Mouse (Mus musculus) layer of hippocampus, postnatal 25 days (tissue): ENCODE data around the gene Tff3. TPM values are rescaled to one million over a fixed set of nuclear protein-coding genes. Genes with fewer than 3 reads are reported as not detected.

Source experiments
- DNase-seq, 2 experiments: peaks; one replicate each; pipeline ENCODE4 v3.0.0; 2022; ENCODE audit warnings: mixed read lengths in 2 of 2, low spot score in 1 of 2; ENCODE audit errors: extremely low spot score in 1 of 2
- total RNA-seq, 2 experiments: library from RNA; stranded (reverse); gene quantifications; 2 replicates each; pipeline ENCODE4 v1.2.3; 2021

Gene Tff3
- total RNA-seq, 2 experiments from 2014 or later, result not detected

- DNase-seq, result no peak
These were observed 3.7 kb downstream of the Tff3 start for GRCm38 (mm10) chr17:31125548-31126266.

GRCm38 (mm10) chr17:31121975-31122374, 7.5 kb downstream of the Tff3 start:
- DNase-seq, result peak; percentile 49 to 70

GRCm38 (mm10) chr17:31119429-31119828, 10.0 kb downstream of the Tff3 start:
- peak; percentile 74 to 94 for DNase-seq

- DNase-seq, result no peak
These were observed 11.5 kb downstream of the Tff3 start for GRCm38 (mm10) chr17:31117946-31118345.

DNA sequence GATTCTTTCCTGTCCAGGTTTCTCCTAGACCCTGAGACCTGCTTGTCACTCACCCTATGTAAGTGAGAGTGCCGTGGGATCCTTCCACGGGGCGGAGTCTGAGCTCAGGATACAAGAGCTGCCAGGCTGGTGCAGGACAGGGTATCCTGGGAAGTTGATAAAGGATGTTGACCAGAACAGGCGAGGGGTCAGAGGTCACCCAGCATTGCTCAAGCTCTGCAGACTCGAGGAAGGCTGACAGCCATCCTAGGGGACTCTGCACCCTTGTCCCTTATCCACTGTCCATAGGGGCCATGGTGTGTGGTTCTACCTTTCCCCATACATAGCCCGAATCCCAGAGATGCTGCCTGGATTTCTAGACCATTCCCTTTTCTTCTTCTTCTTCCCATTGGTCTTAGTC, 13.4 kb downstream of the Tff3 start:
- no peak for DNase-seq

- DNase-seq, result no peak
These were observed 16.1 kb downstream of the Tff3 start for GRCm38 (mm10) chr17:31113191-31113856.

GRCm38 (mm10) chr17:31108388-31108787, 21.1 kb downstream of the Tff3 start:
- DNase-seq, result no peak

- no peak for DNase-seq
These were observed 25.6 kb downstream of the Tff3 start for GRCm38 (mm10) chr17:31103823-31104222.

GRCm38 (mm10) chr17:31103007-31103570, 26.4 kb downstream of the Tff3 start:
- DNase-seq, result no peak

DNA sequence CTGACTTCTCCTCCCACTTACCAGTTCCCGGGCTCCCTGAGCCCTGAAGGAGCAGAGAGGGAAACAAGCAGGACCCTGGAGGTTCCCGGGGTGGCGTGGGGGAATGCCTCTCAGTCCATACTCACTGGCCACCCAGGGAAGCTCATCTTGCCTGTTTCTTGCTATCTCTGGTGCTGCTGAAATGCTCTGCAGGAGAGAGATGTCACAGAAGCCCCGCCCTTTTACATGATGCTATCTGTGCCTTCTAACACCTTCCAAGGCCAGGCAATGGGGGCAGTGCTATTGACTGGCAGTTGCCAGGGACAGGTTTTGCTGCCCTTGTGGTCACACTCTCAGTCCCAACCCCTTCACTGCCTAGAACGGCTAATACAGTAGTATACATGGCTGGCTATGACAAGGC, 30.7 kb downstream of the Tff3 start:
- no peak for DNase-seq

DNA sequence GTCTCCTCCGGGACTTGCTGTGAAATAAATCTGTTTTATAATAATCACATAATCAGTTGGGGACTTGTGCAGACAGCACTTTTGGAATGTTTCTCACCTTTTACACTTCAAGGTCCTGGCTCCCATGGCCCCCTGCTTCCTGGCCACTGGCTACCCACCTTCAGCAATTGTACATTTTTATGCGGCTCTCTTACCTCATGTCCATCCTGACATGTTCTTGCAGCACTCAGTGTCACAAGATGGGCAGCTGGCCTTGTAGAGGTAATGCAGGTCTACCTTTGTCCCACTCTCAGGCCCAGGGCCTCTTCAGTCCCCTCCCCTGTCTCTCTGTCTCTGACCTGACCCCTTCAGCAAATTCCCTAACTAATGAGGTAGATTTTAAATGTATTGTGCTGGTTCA, 32.6 kb downstream of the Tff3 start:
- DNase-seq, result no peak

GRCm38 (mm10) chr17:31095570-31095969, 33.9 kb downstream of the Tff3 start:
- no peak for DNase-seq

- no peak for DNase-seq
These were observed 34.7 kb downstream of the Tff3 start for GRCm38 (mm10) chr17:31094781-31095180.

GRCm38 (mm10) chr17:31091023-31091735, 38.3 kb downstream of the Tff3 start:
- DNase-seq, result no peak

DNA sequence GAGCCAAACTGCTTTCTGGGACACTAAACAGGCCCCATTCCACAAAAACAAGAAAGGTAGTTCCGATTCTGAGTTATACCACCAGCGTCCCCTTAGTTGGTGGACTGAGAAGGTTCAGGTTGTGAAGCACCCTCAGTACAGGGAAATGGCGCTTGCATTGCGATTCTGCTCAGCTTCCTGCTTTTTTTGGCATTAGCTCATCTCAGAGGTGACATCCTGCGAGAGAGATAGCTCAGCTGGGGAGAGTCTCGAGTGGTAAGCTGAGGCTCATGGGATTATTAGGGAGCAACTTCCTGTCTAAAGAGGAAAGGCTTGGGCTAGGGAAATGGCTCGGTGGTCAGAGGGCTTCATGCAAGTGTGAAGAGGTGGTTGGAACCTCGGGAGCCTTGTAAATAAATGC, 39.6 kb downstream of the Tff3 start:
- DNase-seq, result no peak

DNA sequence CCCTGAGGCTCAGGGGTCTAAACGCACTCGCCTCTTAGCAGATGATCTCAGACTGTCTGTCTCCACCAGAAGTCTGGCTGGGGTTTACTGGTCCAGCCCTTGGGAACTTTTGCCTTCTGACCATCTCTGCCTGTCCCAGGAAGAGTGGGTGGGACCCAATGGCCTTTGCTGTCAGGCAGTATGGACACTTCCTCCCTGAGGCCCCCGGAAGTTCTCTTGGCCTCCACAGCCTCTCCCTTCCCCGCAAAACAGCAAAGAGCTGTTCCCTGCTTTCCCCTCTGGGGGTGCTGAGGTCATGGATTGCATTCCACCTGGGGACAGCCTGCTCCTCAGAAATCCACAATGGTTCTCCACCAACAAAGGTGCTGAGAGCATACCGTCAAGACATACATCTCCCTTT, 40.7 kb downstream of the Tff3 start:
- no peak for DNase-seq

GRCm38 (mm10) chr17:31086196-31086595, 43.2 kb downstream of the Tff3 start:
- no peak for DNase-seq

DNA sequence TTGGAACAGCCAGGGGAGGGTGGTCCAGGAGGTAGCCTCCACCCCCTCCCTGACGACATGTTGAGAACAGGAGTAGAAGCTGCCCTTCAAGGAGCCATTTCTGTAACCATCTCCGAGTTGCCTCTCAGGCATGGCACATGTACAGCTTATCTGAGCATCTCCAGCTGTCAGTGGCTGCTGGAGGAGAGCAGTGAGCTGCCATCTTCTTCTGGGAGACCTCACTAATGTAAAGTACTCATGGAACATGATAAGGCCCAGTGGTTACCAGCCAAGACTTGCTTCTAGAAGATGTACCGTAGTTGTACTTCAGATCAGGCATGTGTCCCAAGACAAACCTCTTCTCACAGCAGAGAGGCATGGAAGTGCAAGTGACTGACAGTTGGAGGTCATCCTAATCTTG, 43.9 kb downstream of the Tff3 start:
- no peak for DNase-seq

DNA sequence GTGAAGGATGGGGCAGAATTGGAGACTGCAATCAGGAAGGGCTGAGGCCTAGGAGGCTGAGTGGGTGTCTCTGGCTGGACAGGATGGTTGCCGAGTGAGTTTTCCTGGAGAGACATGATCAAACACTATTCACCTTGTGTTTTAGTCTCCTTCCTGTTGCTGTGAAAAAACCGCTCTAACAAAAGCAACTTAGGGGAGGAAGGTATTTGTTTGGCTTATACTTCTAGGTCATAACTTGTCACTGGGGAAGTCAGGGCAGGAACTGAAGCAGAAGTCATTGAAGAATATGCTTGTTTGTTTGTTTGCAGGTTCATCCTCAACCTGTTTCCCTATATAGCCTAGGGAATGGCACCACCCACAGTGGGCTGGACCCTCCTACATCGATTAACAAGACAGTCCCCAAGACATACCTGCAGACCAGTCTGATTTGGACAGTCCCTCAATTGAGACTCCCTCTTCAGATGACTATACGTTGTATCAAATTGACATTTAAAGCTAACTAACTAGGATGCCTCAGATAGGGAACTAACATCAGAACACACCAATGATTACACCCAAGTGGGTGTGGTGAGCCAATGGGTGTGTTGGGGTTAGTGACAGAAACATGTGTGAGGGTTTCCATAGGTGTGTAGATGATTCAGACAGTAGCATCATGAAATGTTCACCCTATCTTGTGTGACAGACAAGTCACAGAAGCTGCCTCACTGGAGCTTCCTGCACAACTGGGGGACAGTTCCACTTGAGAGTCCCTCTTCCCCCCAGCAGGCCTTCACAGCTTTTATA, 47.0 kb downstream of the Tff3 start:
- DNase-seq, result no peak

- DNase-seq, result no peak
These were observed 50.2 kb downstream of the Tff3 start for GRCm38 (mm10) chr17:31079078-31079840.
